Mouse (Mus musculus): Measurements from ENCODE around the gene Megf11. TPM values are rescaled to one million over a fixed set of nuclear protein-coding genes. Genes with fewer than 3 reads are reported as not detected.
A peak's percentile ranks its signal among the peaks of the same experiment; 100 is the strongest.

Gene Megf11
- total and polyA plus RNA-seq, 3 experiments: 0.33 to 0.38 TPM; not detected in 1

DNA sequence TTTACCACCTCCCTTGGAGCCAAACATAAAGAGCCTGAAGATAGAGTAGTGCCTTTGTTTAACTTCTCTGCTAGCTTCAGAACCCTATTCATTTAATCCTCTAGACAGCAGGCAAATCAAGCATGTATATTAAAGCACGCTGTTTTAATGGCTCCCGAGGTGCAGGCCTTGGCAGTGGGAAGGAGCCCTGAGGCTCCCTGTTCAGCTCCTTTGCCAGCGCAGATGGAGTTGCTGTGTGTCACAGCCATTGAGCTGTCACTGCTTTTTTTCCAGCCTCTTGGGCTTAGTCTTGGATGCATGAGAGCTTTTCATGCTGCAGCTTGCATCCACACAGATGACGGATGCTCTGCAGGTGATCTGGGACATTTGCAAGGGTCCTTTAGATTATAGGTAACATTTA lies 81.1 kb downstream of the Megf11 start:
- Histone ChIP-seq H3K36me3 (replicated peaks) (no peaks in the 10 kb centered on the region), H3K9me3 (replicated peaks) (no peaks in the 10 kb centered on the region), H3K4me3 (ENCODE audit: low read depth, low read length) (no peak overlapping the region), H3K27me3 (ENCODE audit: insufficient read depth, low read length) (peaks cover 49% of the 10 kb centered on the region), H3K4me1 (ENCODE audit: insufficient read depth, low read depth, low read length) (peaks cover 9% of the 10 kb centered on the region)
- no peak for TF ChIP-seq POLR2AphosphoS5 (IDR thresholded peaks at IDR 0.05; ENCODE audit: insufficient replicate concordance, low read depth, low read length)
- no peak for TF ChIP-seq GATA2 (IDR thresholded peaks at IDR 0.05; ENCODE audit: borderline replicate concordance, low read depth, low read length)
- no peak for TF ChIP-seq TAL1 (conservative IDR thresholded peaks at IDR 0.05; ENCODE audit: low read depth, low read length)
- no peak for TF ChIP-seq CTCF (IDR thresholded peaks at IDR 0.05; ENCODE audit: low read depth, low read length)
- ATAC-seq (ENCODE audit: extremely low read depth, insufficient number of reproducible peaks, low FRiP score, poor library complexity, severe bottlenecking): no peak
- DNase-seq (ENCODE audit: low spot score): no peak

DNA sequence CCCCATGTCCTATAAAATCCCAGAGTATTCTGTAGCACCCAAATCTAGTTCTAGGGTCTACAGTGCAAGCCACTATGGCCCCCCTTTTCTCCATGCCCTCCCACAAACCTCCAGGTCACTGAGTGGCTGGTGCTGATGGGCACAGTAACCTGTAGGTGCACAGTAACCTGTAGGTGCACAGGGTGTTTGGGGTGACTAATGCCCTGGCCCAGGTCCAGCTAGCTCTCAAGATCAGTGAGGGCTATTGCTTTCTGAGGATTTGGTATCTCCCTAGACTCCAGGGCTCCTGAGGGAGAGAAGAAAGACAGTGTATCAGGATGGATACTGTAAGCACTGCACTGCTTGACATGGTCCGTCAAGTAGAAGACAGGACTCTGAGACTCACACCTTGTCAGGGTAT lies 85.4 kb downstream of the Megf11 start:
- TF ChIP-seq TAL1 (conservative IDR thresholded peaks at IDR 0.05; ENCODE audit: low read depth, low read length) (no peak), POLR2AphosphoS5 (IDR thresholded peaks at IDR 0.05; ENCODE audit: insufficient replicate concordance, low read depth, low read length) (no peak), GATA2 (IDR thresholded peaks at IDR 0.05; ENCODE audit: borderline replicate concordance, low read depth, low read length) (no peak), CTCF (IDR thresholded peaks at IDR 0.05; ENCODE audit: low read depth, low read length) (no peak), GATA1 (IDR thresholded peaks at IDR 0.05; ENCODE audit: borderline replicate concordance, low read length) (no peak)
- DNase-seq (ENCODE audit: low spot score) (no peak), ATAC-seq (ENCODE audit: extremely low read depth, insufficient number of reproducible peaks, low FRiP score, poor library complexity, severe bottlenecking) (no peak)
- peaks cover 32% of the 10 kb centered on the region for H3K4me1 ChIP-seq (ENCODE audit: insufficient read depth, low read depth, low read length)
- no peak overlapping the region for H3K4me3 ChIP-seq (ENCODE audit: low read depth, low read length)
- H3K9me3 ChIP-seq (replicated peaks): no peaks in the 10 kb centered on the region
- H3K36me3 ChIP-seq (replicated peaks): no peaks in the 10 kb centered on the region
- peaks cover 33% of the 10 kb centered on the region for H3K27me3 ChIP-seq (ENCODE audit: insufficient read depth, low read length)

- Histone ChIP-seq H3K4me1 (ENCODE audit: insufficient read depth, low read depth, low read length) (peaks cover 37% of the 10 kb centered on the region), H3K9me3 (replicated peaks) (no peaks in the 10 kb centered on the region), H3K27me3 (ENCODE audit: insufficient read depth, low read length) (peaks cover 27% of the 10 kb centered on the region), H3K4me3 (ENCODE audit: low read depth, low read length) (no peak overlapping the region), H3K36me3 (replicated peaks) (no peaks in the 10 kb centered on the region)
- DNase-seq (ENCODE audit: low spot score) (peak; percentile 19), ATAC-seq (ENCODE audit: extremely low read depth, insufficient number of reproducible peaks, low FRiP score, poor library complexity, severe bottlenecking) (no peak; the same call in 1 of the 2 replicates)
- no peak for TF ChIP-seq GATA2 (IDR thresholded peaks at IDR 0.05; ENCODE audit: borderline replicate concordance, low read depth, low read length)
- no peak for TF ChIP-seq POLR2AphosphoS5 (IDR thresholded peaks at IDR 0.05; ENCODE audit: insufficient replicate concordance, low read depth, low read length)
- TF ChIP-seq TAL1 (conservative IDR thresholded peaks at IDR 0.05; ENCODE audit: low read depth, low read length): no peak
- TF ChIP-seq GATA1 (IDR thresholded peaks at IDR 0.05; ENCODE audit: borderline replicate concordance, low read length): no peak
- TF ChIP-seq CTCF (IDR thresholded peaks at IDR 0.05; ENCODE audit: low read depth, low read length): no peak
Observed at GRCm38 (mm10) chr9:64471336-64471735, 85.9 kb downstream of the Megf11 start.

GRCm38 (mm10) chr9:64472165-64472564 lies 86.7 kb downstream of the Megf11 start:
- H3K4me3 ChIP-seq (ENCODE audit: low read depth, low read length): no peak overlapping the region
- H3K27me3 ChIP-seq (ENCODE audit: insufficient read depth, low read length): peaks cover 24% of the 10 kb centered on the region
- peaks cover 44% of the 10 kb centered on the region for H3K4me1 ChIP-seq (ENCODE audit: insufficient read depth, low read depth, low read length)
- H3K36me3 ChIP-seq (replicated peaks): no peaks in the 10 kb centered on the region
- DNase-seq (ENCODE audit: low spot score) (no peak), ATAC-seq (ENCODE audit: extremely low read depth, insufficient number of reproducible peaks, low FRiP score, poor library complexity, severe bottlenecking) (no peak)
- TF ChIP-seq GATA1 (IDR thresholded peaks at IDR 0.05; ENCODE audit: borderline replicate concordance, low read length): no peak
- TF ChIP-seq TAL1 (conservative IDR thresholded peaks at IDR 0.05; ENCODE audit: low read depth, low read length): no peak
- no peaks in the 10 kb centered on the region for H3K9me3 ChIP-seq (replicated peaks)

- H3K36me3 ChIP-seq (replicated peaks): no peaks in the 10 kb centered on the region
- TF ChIP-seq CTCF (IDR thresholded peaks at IDR 0.05; ENCODE audit: low read depth, low read length): no peak
- TF ChIP-seq GATA2 (IDR thresholded peaks at IDR 0.05; ENCODE audit: borderline replicate concordance, low read depth, low read length): no peak
- TF ChIP-seq TAL1 (conservative IDR thresholded peaks at IDR 0.05; ENCODE audit: low read depth, low read length): 0 out of 2 replicates have a peak, but pooled peaks have one; percentile 8
- peaks cover 23% of the 10 kb centered on the region for H3K27me3 ChIP-seq (ENCODE audit: insufficient read depth, low read length)
- no peak overlapping the region for H3K4me3 ChIP-seq (ENCODE audit: low read depth, low read length)
- peaks cover 50% of the 10 kb centered on the region for H3K4me1 ChIP-seq (ENCODE audit: insufficient read depth, low read depth, low read length)
- H3K9me3 ChIP-seq (replicated peaks): no peaks in the 10 kb centered on the region
- ATAC-seq (ENCODE audit: extremely low read depth, insufficient number of reproducible peaks, low FRiP score, poor library complexity, severe bottlenecking) (no peak), DNase-seq (ENCODE audit: low spot score) (peak; percentile 19)
Observed at GRCm38 (mm10) chr9:64472743-64473142, 87.3 kb downstream of the Megf11 start.

DNA sequence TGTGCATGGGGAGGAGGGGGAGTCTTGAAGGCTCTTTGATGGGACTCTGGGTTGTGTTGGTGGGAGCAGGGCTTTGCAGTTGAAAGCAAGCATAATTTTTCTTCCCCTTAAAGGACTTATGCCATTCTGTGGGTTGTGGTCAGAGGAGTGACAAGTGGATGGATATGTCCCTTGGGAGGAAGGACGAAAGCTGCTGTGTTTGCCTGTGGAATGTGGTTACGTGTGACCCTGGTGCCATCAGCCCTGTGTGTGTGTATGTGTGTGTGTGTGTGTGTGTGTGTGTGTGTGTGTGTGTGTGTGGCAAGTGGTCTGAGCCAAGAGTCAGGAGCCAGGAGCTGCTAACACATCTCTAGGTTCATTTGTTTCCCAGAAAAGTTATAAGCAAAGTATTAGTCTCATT lies 87.7 kb downstream of the Megf11 start:
- H3K36me3 ChIP-seq (replicated peaks): no peaks in the 10 kb centered on the region
- peaks cover 22% of the 10 kb centered on the region for H3K27me3 ChIP-seq (ENCODE audit: insufficient read depth, low read length)
- ATAC-seq (ENCODE audit: extremely low read depth, insufficient number of reproducible peaks, low FRiP score, poor library complexity, severe bottlenecking) (no peak), DNase-seq (ENCODE audit: low spot score) (peak; percentile 14)
- no peaks in the 10 kb centered on the region for H3K9me3 ChIP-seq (replicated peaks)
- H3K4me3 ChIP-seq (ENCODE audit: low read depth, low read length): no peak overlapping the region
- TF ChIP-seq GATA2 (IDR thresholded peaks at IDR 0.05; ENCODE audit: borderline replicate concordance, low read depth, low read length): no peak
- no peak for TF ChIP-seq CTCF (IDR thresholded peaks at IDR 0.05; ENCODE audit: low read depth, low read length)
- no peak for TF ChIP-seq TAL1 (conservative IDR thresholded peaks at IDR 0.05; ENCODE audit: low read depth, low read length)
- TF ChIP-seq GATA1 (IDR thresholded peaks at IDR 0.05; ENCODE audit: borderline replicate concordance, low read length): no peak
- no peak for TF ChIP-seq POLR2AphosphoS5 (IDR thresholded peaks at IDR 0.05; ENCODE audit: insufficient replicate concordance, low read depth, low read length)
- peaks cover 52% of the 10 kb centered on the region for H3K4me1 ChIP-seq (ENCODE audit: insufficient read depth, low read depth, low read length)

GRCm38 (mm10) chr9:64473695-64474094 lies 88.3 kb downstream of the Megf11 start:
- no peaks in the 10 kb centered on the region for H3K9me3 ChIP-seq (replicated peaks)
- no peaks in the 10 kb centered on the region for H3K36me3 ChIP-seq (replicated peaks)
- peaks cover 20% of the 10 kb centered on the region for H3K27me3 ChIP-seq (ENCODE audit: insufficient read depth, low read length)
- TF ChIP-seq GATA2 (IDR thresholded peaks at IDR 0.05; ENCODE audit: borderline replicate concordance, low read depth, low read length) (no peak), POLR2AphosphoS5 (IDR thresholded peaks at IDR 0.05; ENCODE audit: insufficient replicate concordance, low read depth, low read length) (no peak), GATA1 (IDR thresholded peaks at IDR 0.05; ENCODE audit: borderline replicate concordance, low read length) (no peak), TAL1 (conservative IDR thresholded peaks at IDR 0.05; ENCODE audit: low read depth, low read length) (no peak), CTCF (IDR thresholded peaks at IDR 0.05; ENCODE audit: low read depth, low read length) (no peak)
- H3K4me1 ChIP-seq (ENCODE audit: insufficient read depth, low read depth, low read length): peaks cover 52% of the 10 kb centered on the region
- DNase-seq (ENCODE audit: low spot score): no peak
- no peak overlapping the region for H3K4me3 ChIP-seq (ENCODE audit: low read depth, low read length)
- no peak for ATAC-seq (ENCODE audit: extremely low read depth, insufficient number of reproducible peaks, low FRiP score, poor library complexity, severe bottlenecking)

Data from G1E (cell line).